Comparison of ENCODE assay signal across 9 mouse cellular contexts in the genomic region with DNA sequence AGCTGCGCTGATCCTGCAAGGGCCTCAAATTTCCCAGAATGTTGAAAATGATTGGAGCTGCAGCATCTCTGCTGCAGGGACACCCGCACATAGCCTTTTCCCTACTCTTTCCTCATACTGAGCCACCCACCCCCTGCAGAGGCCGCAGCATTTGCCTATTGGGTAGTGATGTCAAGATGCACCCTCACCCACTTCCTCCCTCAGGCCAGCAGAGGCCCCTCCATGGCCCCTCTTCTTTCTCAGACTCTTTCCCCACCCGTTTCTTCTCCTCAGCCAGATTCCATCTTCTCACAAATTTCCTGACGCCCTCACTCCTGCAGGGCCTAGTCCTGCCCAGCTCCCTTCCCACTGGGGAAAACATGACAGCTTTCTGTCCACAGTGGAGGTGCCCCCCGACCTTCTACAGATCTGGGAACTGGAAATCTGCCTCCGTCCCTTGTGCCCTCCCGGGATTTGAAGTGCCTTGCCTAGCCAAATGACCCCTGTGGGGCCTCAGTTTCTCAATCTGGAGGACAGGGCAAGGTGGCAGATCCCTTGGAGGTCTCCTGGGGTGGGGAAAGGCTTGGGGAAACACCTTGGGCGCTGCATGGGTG. TPM values are rescaled to one million over a fixed set of nuclear protein-coding genes. Genes with fewer than 3 reads are reported as not detected.
DNase-seq lines count a peak whose midpoint lies in the region; ATAC-seq and TF ChIP-seq lines count a peak whose summit lies in the region.
"Had no signal": no experiment of that assay in that cellular context is flagged by ENCODE, and none has a peak within 500 bp of the region (broad histone marks: within the 10 kb centered on the region; RNA-seq: fewer than 3 reads in every experiment).

No protein-coding gene starts in this region.

- peak in 1 of 2 experiments; percentile 49; a peak in 2 of 4 replicates for TF ChIP-seq CTCF in CH12.LX (conservative IDR thresholded peaks at IDR 0.05 in 1 of 2, IDR thresholded peaks at IDR 0.05 in 1 of 2; ENCODE audit: low read depth in 2 of 2, low read length in 2 of 2)

- no peaks in the 10 kb centered on the region for H3K27me3 ChIP-seq in CH12.LX (replicated peaks)
- peaks cover 6% of the 10 kb centered on the region; the same call in 1 of the 2 replicates for H3K27me3 ChIP-seq in forebrain, embryonic 16.5 days (replicated peaks; ENCODE audit: control insufficient read depth, insufficient read depth, low read length)
- peaks cover 29% of the 10 kb centered on the region for H3K27me3 ChIP-seq in liver, embryonic 15.5 days

- peak overlapping the region; percentile 93 for H3K4me2 ChIP-seq in CH12.LX (ENCODE audit: insufficient read depth, low read depth, poor library complexity, severe bottlenecking)
- H3K4me2 ChIP-seq in forebrain, embryonic 16.5 days (ENCODE audit: low read length), result peak overlapping the region; percentile 63
- peak overlapping the region; percentile 65 for H3K4me2 ChIP-seq in liver, embryonic 15.5 days

- H3K79me2 ChIP-seq in CH12.LX (replicated peaks; ENCODE audit: control insufficient read depth, extremely low read depth, insufficient read depth, poor library complexity, severe bottlenecking), result no peaks in the 10 kb centered on the region

- H3K36me3 ChIP-seq in CH12.LX (replicated peaks in 1 of 2; ENCODE audit: control insufficient read depth in 1 of 2, insufficient read depth in 1 of 2, low read length in 1 of 2), result peaks cover 0 to 16% of the 10 kb centered on the region in 2 experiments
- H3K36me3 ChIP-seq in forebrain, embryonic 16.5 days (ENCODE audit: control insufficient read depth, insufficient read depth), result no peaks in the 10 kb centered on the region
- no peaks in the 10 kb centered on the region for H3K36me3 ChIP-seq in liver, embryonic 15.5 days (replicated peaks)

- peak; percentile 9; the same call in 1 of the 2 replicates for ATAC-seq in frontal cortex, adult (ENCODE audit: low TSS enrichment)
- no peak for ATAC-seq in forebrain, embryonic 16.5 days
- ATAC-seq in liver, embryonic 15.5 days (ENCODE audit: insufficient read depth), result no peak

- peak overlapping the region; percentile 0 to 42 (median 28) for H3K4me3 ChIP-seq in CH12.LX (replicated peaks in 1 of 3; ENCODE audit: low read depth in 2 of 3, low read length in 2 of 3, poor library complexity in 1 of 3)
- H3K4me3 ChIP-seq in forebrain, embryonic 16.5 days (replicated peaks; ENCODE audit: low read length), result peak overlapping the region; percentile 39
- H3K4me3 ChIP-seq in liver, embryonic 15.5 days (replicated peaks), result peak overlapping the region; percentile 35

- dilution Hi-C loops in CH12.LX (cut with MboI; ENCODE audit: extremely low pct_ligation_motif_present, extremely low pct_unique_long_range_greater_than_20kb, low sequenced_read_pairs), result no loop called here

- WGBS in forebrain, embryonic 16.5 days, result 48% methylated on average over 9 of the region's 9 CpGs
- 32% methylated on average over 9 of the region's 9 CpGs for WGBS in liver, embryonic 15.5 days (ENCODE audit: insufficient replicate concordance)

- peak; percentile 82 for TF ChIP-seq EP300 in CH12.LX (IDR thresholded peaks at IDR 0.05; ENCODE audit: low read length)

- H3K9me3 ChIP-seq in CH12.LX (replicated peaks; ENCODE audit: low read length), result no peaks in the 10 kb centered on the region
- no peaks in the 10 kb centered on the region for H3K9me3 ChIP-seq in forebrain, embryonic 16.5 days (ENCODE audit: control insufficient read depth, low read length)
- no peaks in the 10 kb centered on the region for H3K9me3 ChIP-seq in liver, embryonic 15.5 days (replicated peaks)

- peak; percentile 39 for TF ChIP-seq POLR2A in CH12.LX (IDR thresholded peaks at IDR 0.05; ENCODE audit: low read depth, low read length)

- peaks cover 44 to 86% of the 10 kb centered on the region in 2 experiments for H3K4me1 ChIP-seq in CH12.LX (ENCODE audit: control insufficient read depth in 1 of 2, insufficient read depth in 2 of 2)
- peaks cover 6% of the 10 kb centered on the region for H3K4me1 ChIP-seq in forebrain, embryonic 16.5 days (replicated peaks; ENCODE audit: control insufficient read depth, insufficient read depth, low read length)
- H3K4me1 ChIP-seq in liver, embryonic 15.5 days (replicated peaks), result peaks cover 8% of the 10 kb centered on the region

- peak overlapping the region; percentile 92 for H3K27ac ChIP-seq in CH12.LX (ENCODE audit: insufficient read depth, low read depth)
- H3K27ac ChIP-seq in forebrain, embryonic 16.5 days (ENCODE audit: low read length), result no peak overlapping the region
- H3K27ac ChIP-seq in liver, embryonic 15.5 days (replicated peaks), result no peak overlapping the region

- H3K9ac ChIP-seq in CH12.LX (ENCODE audit: insufficient read depth, low read depth), result peak overlapping the region; percentile 68
- H3K9ac ChIP-seq in forebrain, embryonic 16.5 days (replicated peaks; ENCODE audit: low read depth, low read length), result peak overlapping the region; percentile 48; the same call in 1 of the 2 replicates
- no peak overlapping the region for H3K9ac ChIP-seq in liver, embryonic 15.5 days

- no peak for DNase-seq in frontal cortex, postnatal 36 days (ENCODE audit: low spot score in 2 of 2)
- peak; percentile 94 for DNase-seq in CH12.LX (ENCODE audit: extremely low read depth)
- no peak for DNase-seq in right cerebral cortex, postnatal 14 days
- no peak for DNase-seq in spleen, adult 12 weeks (ENCODE audit: low spot score)
- DNase-seq in adrenal gland, adult (ENCODE audit: inconsistent age in 2 of 2, low spot score in 1 of 2), result no peak

- TF ChIP-seq RAD21 in CH12.LX (IDR thresholded peaks at IDR 0.05; ENCODE audit: low read depth, low read length), result peak; percentile 39

- in situ Hi-C loops in CH12.LX (cut with MboI; ENCODE audit: low pct_ligation_motif_present, low pct_unique_long_range_greater_than_20kb, low sequenced_read_pairs), result no loop called here

TF ChIP-seq in CH12.LX, 34 proteins besides CTCF, POLR2A, EP300 and RAD21 (continues in another document):
- no peak for TF ChIP-seq UBTF (IDR thresholded peaks at IDR 0.05; ENCODE audit: low read depth, low read length)
- TF ChIP-seq MXI1 (IDR thresholded peaks at IDR 0.05; ENCODE audit: low read depth, low read length), result no peak
- peak; percentile 49 for TF ChIP-seq SMC3 (IDR thresholded peaks at IDR 0.05; ENCODE audit: low read depth, low read length)
- TF ChIP-seq NELFE (IDR thresholded peaks at IDR 0.05; ENCODE audit: low read depth, low read length), result peak; percentile 1; the same call in 1 of the 2 replicates
- TF ChIP-seq JUND (conservative IDR thresholded peaks at IDR 0.05; ENCODE audit: low read depth, low read length), result no peak
- peak; percentile 47 for TF ChIP-seq HCFC1 (IDR thresholded peaks at IDR 0.05; ENCODE audit: low read depth, low read length)
- TF ChIP-seq MYC (IDR thresholded peaks at IDR 0.05; ENCODE audit: low read depth, low read length), result no peak
- TF ChIP-seq JUN (IDR thresholded peaks at IDR 0.05; ENCODE audit: insufficient read depth, low read depth, low read length), result no peak; the same call in 1 of the 2 replicates
- TF ChIP-seq ZKSCAN1 (IDR thresholded peaks at IDR 0.05; ENCODE audit: borderline replicate concordance, low read depth, low read length), result no peak
- peak; percentile 79; the same call in 1 of the 2 replicates for TF ChIP-seq MEF2A (IDR thresholded peaks at IDR 0.05; ENCODE audit: borderline replicate concordance, low read depth, low read length)
- no peak for TF ChIP-seq USF1 (IDR thresholded peaks at IDR 0.05; ENCODE audit: low read depth, low read length)
- TF ChIP-seq SIN3A (IDR thresholded peaks at IDR 0.05; ENCODE audit: low read length), result peak; percentile 68; the same call in 1 of the 2 replicates
- TF ChIP-seq MAX (IDR thresholded peaks at IDR 0.05; ENCODE audit: low read length), result peak; percentile 38; the same call in 1 of the 2 replicates
- TF ChIP-seq TBP (conservative IDR thresholded peaks at IDR 0.05; ENCODE audit: low read depth, low read length), result no peak; the same call in 1 of the 2 replicates
- peak; percentile 78 for TF ChIP-seq BHLHE40 (IDR thresholded peaks at IDR 0.05; ENCODE audit: low read depth, low read length)
- TF ChIP-seq GABPA (IDR thresholded peaks at IDR 0.05; ENCODE audit: insufficient replicate concordance, low read depth, low read length), result no peak
- 0 out of 2 replicates have a peak, but pooled peaks have one; percentile 38 for TF ChIP-seq ZNF384 (IDR thresholded peaks at IDR 0.05; ENCODE audit: low read depth, low read length)
- TF ChIP-seq TCF12 (IDR thresholded peaks at IDR 0.05; ENCODE audit: low read depth, low read length), result peak; percentile 85
- TF ChIP-seq MAZ (IDR thresholded peaks at IDR 0.05; ENCODE audit: low read depth, low read length), result peak; percentile 99
- TF ChIP-seq ETS1 (conservative IDR thresholded peaks at IDR 0.05; ENCODE audit: low read depth, low read length), result peak; percentile 83
- TF ChIP-seq PAX5 (IDR thresholded peaks at IDR 0.05; ENCODE audit: low read length), result no peak
- TF ChIP-seq MAFK (IDR thresholded peaks at IDR 0.05; ENCODE audit: insufficient replicate concordance, low read length), result 0 out of 2 replicates have a peak, but pooled peaks have one; percentile 1
- no peak for TF ChIP-seq E2F4 (IDR thresholded peaks at IDR 0.05; ENCODE audit: insufficient replicate concordance, low read depth, low read length)
- no peak for TF ChIP-seq POLR2AphosphoS2 (IDR thresholded peaks at IDR 0.05; ENCODE audit: low read depth, low read length)
- TF ChIP-seq ELF1 (IDR thresholded peaks at IDR 0.05; ENCODE audit: low read depth, low read length), result peak; percentile 74
- TF ChIP-seq NRF1 (IDR thresholded peaks at IDR 0.05; ENCODE audit: low read depth, low read length), result no peak; the same call in 1 of the 2 replicates
- TF ChIP-seq RCOR1 (conservative IDR thresholded peaks at IDR 0.05; ENCODE audit: low read depth, low read length), result peak; percentile 5; the same call in 1 of the 2 replicates
- peak; percentile 87 for TF ChIP-seq IRF4 (IDR thresholded peaks at IDR 0.05; ENCODE audit: low read depth, low read length)
- peak; percentile 26; the same call in 1 of the 2 replicates for TF ChIP-seq ZMIZ1 (IDR thresholded peaks at IDR 0.05; ENCODE audit: low read depth, low read length)
- TF ChIP-seq ZC3H11A (IDR thresholded peaks at IDR 0.05; ENCODE audit: low read depth, low read length), result no peak

RNA-seq across cellular contexts. Expression of a gene that starts 1.2 kb away (rescaled TPM):
- 1.8 and 2.8 TPM in 2 replicates for total RNA-seq in CH12.LX (2012; rRNA removed)
- 3.4 and 4.8 TPM in 2 replicates for total RNA-seq in CH12.LX (2014; rRNA removed)
- 2.8 and 3.6 TPM in 2 replicates for polyA plus RNA-seq in CH12.LX (2012; ENCODE audit: insufficient read length, low read depth)
- polyA plus RNA-seq in forebrain, embryonic 16.5 days (2015; fragmentation: Nextera tagmentation; extraction: Ambion mirVana), result not detected in 2 replicates
- not detected in 2 replicates for polyA plus RNA-seq in liver, embryonic 15.5 days (2015; fragmentation: Nextera tagmentation; extraction: Ambion mirVana)
- polyA plus RNA-seq: brain, embryonic 14.5 days had no signal

RNA-seq across cellular contexts. Expression of a gene that starts 17.2 kb away (rescaled TPM):
- 26.3 and 35.6 TPM in 2 replicates for total RNA-seq in CH12.LX (2012; rRNA removed)
- total RNA-seq in CH12.LX (2014; rRNA removed), result 75.5 and 83.1 TPM in 2 replicates
- polyA plus RNA-seq in CH12.LX (2012; ENCODE audit: insufficient read length, low read depth), result 19.5 and 24.5 TPM in 2 replicates
- polyA plus RNA-seq in forebrain, embryonic 16.5 days (2015; fragmentation: Nextera tagmentation; extraction: Ambion mirVana), result 3.0 and 4.7 TPM in 2 replicates
- polyA plus RNA-seq in liver, embryonic 15.5 days (2015; fragmentation: Nextera tagmentation; extraction: Ambion mirVana), result 0.35 and 0.52 TPM in 2 replicates
- polyA plus RNA-seq: brain, embryonic 14.5 days had no signal
